Mouse (Mus musculus) MEL (cell line): ENCODE measurements around the gene Ncam2. TPM values are rescaled to one million over a fixed set of nuclear protein-coding genes. Genes with fewer than 3 reads are reported as not detected.

Experiments
- DNase-seq: peaks from one replicate; pipeline ENCODE4 v3.0.0; 2011; ENCODE audit warnings: low read depth, low spot score
- H3K27ac ChIP-seq: 2 replicates; pipeline ENCODE4 v1.5.1; 2012; ENCODE audit warnings: low read depth, mild to moderate bottlenecking, control low read depth, low read length, moderate library complexity; ENCODE audit not compliant: control insufficient read depth
- H3K27me3 ChIP-seq, 2 experiments: fragments of 150-350 bp in 1 of 2; sonication (generic) in 1 of 2; 2 replicates each; pipeline ENCODE4 v1.6.1; 2012; ENCODE audit warnings: low read length in 2 of 2, mild to moderate bottlenecking in 2 of 2, improper control_type of control experiment in 1 of 2, moderate library complexity in 1 of 2; ENCODE audit not compliant: insufficient read depth in 2 of 2, control insufficient read depth in 1 of 2
- H3K36me3 ChIP-seq, 2 experiments: 2 replicates each; pipeline ENCODE4 v1.6.1; 2012 to 2014; ENCODE audit warnings: low read length in 2 of 2, improper control_type of control experiment in 1 of 2, inconsistent platforms in 1 of 2, mild to moderate bottlenecking in 1 of 2; ENCODE audit not compliant: insufficient read depth in 2 of 2, control insufficient read depth in 1 of 2
- H3K4me1 ChIP-seq, 2 experiments: fragments of 150-350 bp in 1 of 2; sonication (generic) in 1 of 2; 2 replicates each; pipeline ENCODE4 v1.6.1; 2012; ENCODE audit warnings: low read length in 2 of 2, improper control_type of control experiment in 1 of 2, mild to moderate bottlenecking in 1 of 2; ENCODE audit not compliant: insufficient read depth in 2 of 2, control insufficient read depth in 1 of 2
- H3K4me3 ChIP-seq, 2 experiments: fragments of 150-350 bp in 1 of 2; sonication (generic) in 1 of 2; 2 replicates each; pipeline ENCODE4 v1.5.1; 2012; ENCODE audit warnings: low read depth in 2 of 2, low read length in 2 of 2, mild to moderate bottlenecking in 2 of 2, moderate library complexity in 2 of 2, control low read depth in 1 of 2, improper control_type of control experiment in 1 of 2; ENCODE audit not compliant: control insufficient read depth in 1 of 2, insufficient read depth in 1 of 2
- H3K79me2 ChIP-seq: 2 replicates; pipeline ENCODE4 v1.6.1; 2012; ENCODE audit warnings: mild to moderate bottlenecking, low read length, moderate library complexity; ENCODE audit not compliant: control insufficient read depth, poor library complexity, insufficient read depth
- H3K9ac ChIP-seq: 2 replicates; pipeline ENCODE4 v1.6.1; 2012; ENCODE audit warnings: low read depth, mild to moderate bottlenecking, control low read depth, low read length, moderate library complexity; ENCODE audit not compliant: control insufficient read depth, poor library complexity, severe bottlenecking
- H3K9me3 ChIP-seq: fragments of 150-350 bp; sonication (generic); replicated peaks from 2 replicates; pipeline ENCODE4 v1.6.1; 2012; ENCODE audit warnings: mild to moderate bottlenecking, low read length, improper control_type of control experiment, moderate library complexity; ENCODE audit not compliant: insufficient read depth
- BHLHE40 ChIP-seq: IDR thresholded peaks from 2 replicates; pipeline ENCODE4 v1.6.1; 2012; ENCODE audit warnings: low read depth, mild to moderate bottlenecking, inconsistent platforms, low read length, improper control_type of control experiment, borderline replicate concordance
- CHD1 ChIP-seq: IDR thresholded peaks from 2 replicates; pipeline ENCODE4 v1.6.1; 2012; ENCODE audit warnings: low read depth, mild to moderate bottlenecking, inconsistent platforms, low read length, improper control_type of control experiment
- CHD2 ChIP-seq: IDR thresholded peaks from 2 replicates; pipeline ENCODE4 v1.6.1; 2011; ENCODE audit warnings: low read length, improper control_type of control experiment
- CTCF ChIP-seq, 3 experiments: IDR thresholded peaks in 2 of 3; conservative IDR thresholded peaks in 1 of 3; 2 replicates each; pipeline ENCODE4 v1.5.1; 2011 to 2012; ENCODE audit warnings: low read length in 3 of 3, low read depth in 2 of 3, mild to moderate bottlenecking in 2 of 3, improper control_type of control experiment in 1 of 3, inconsistent platforms in 1 of 3, mixed read lengths in 1 of 3, moderate library complexity in 1 of 3; ENCODE audit not compliant: control insufficient read depth in 1 of 3, insufficient read depth in 1 of 3, poor library complexity in 1 of 3, severe bottlenecking in 1 of 3
- E2F4 ChIP-seq: IDR thresholded peaks from 2 replicates; pipeline ENCODE4 v1.6.1; 2011; ENCODE audit warnings: low read depth, low read length, improper control_type of control experiment, borderline replicate concordance
- ETS1 ChIP-seq: IDR thresholded peaks from 2 replicates; pipeline ENCODE4 v1.6.1; 2012; ENCODE audit warnings: low read depth, mild to moderate bottlenecking, inconsistent platforms, low read length, improper control_type of control experiment, moderate library complexity
- GABPA ChIP-seq: IDR thresholded peaks from 2 replicates; pipeline ENCODE4 v1.6.1; 2012; ENCODE audit warnings: low read depth, mild to moderate bottlenecking, inconsistent platforms, low read length, improper control_type of control experiment, moderate library complexity
- JUND ChIP-seq: IDR thresholded peaks from 2 replicates; pipeline ENCODE4 v1.6.1; 2011; ENCODE audit warnings: low read depth, mild to moderate bottlenecking, improper control_type of control experiment, low read length
- MAFK ChIP-seq: IDR thresholded peaks from 2 replicates; pipeline ENCODE4 v1.6.1; 2011; ENCODE audit warnings: low read depth, mild to moderate bottlenecking, low read length, improper control_type of control experiment, borderline replicate concordance
- MAX ChIP-seq: IDR thresholded peaks from 2 replicates; pipeline ENCODE4 v1.6.1; 2011; ENCODE audit warnings: low read length, improper control_type of control experiment
- MAZ ChIP-seq: IDR thresholded peaks from 2 replicates; pipeline ENCODE4 v1.6.1; 2012; ENCODE audit warnings: low read depth, mild to moderate bottlenecking, inconsistent platforms, low read length, improper control_type of control experiment
- MEF2A ChIP-seq: IDR thresholded peaks from 2 replicates; pipeline ENCODE4 v1.6.1; 2014; ENCODE audit warnings: low read depth, mild to moderate bottlenecking, inconsistent platforms, low read length, improper control_type of control experiment; ENCODE audit not compliant: poor library complexity, insufficient replicate concordance, severe bottlenecking; ENCODE audit errors: extremely low read depth
- MXI1 ChIP-seq: IDR thresholded peaks from 2 replicates; pipeline ENCODE4 v1.6.1; 2011; ENCODE audit warnings: mild to moderate bottlenecking, low read depth, low read length, improper control_type of control experiment
- MYB ChIP-seq: IDR thresholded peaks from 2 replicates; pipeline ENCODE4 v1.6.1; 2011; ENCODE audit warnings: mild to moderate bottlenecking, low read depth, low read length, improper control_type of control experiment
- MYC ChIP-seq: IDR thresholded peaks from 2 replicates; pipeline ENCODE4 v1.6.1; 2011; ENCODE audit warnings: low read depth, mild to moderate bottlenecking, low read length, improper control_type of control experiment, moderate library complexity
- NRF1 ChIP-seq: IDR thresholded peaks from 2 replicates; pipeline ENCODE4 v1.6.1; 2014; ENCODE audit warnings: low read depth, mild to moderate bottlenecking, inconsistent platforms, low read length, improper control_type of control experiment, moderate library complexity; ENCODE audit not compliant: poor library complexity, insufficient read depth, severe bottlenecking
- POLR2A ChIP-seq, 2 experiments: IDR thresholded peaks; 2 replicates each; pipeline ENCODE4 v1.6.1; 2011 to 2012; ENCODE audit warnings: low read length in 2 of 2, mild to moderate bottlenecking in 2 of 2, control low read depth in 1 of 2, improper control_type of control experiment in 1 of 2, low read depth in 1 of 2, moderate library complexity in 1 of 2; ENCODE audit not compliant: control insufficient read depth in 1 of 2, insufficient read depth in 1 of 2, poor library complexity in 1 of 2
- POLR2AphosphoS5 ChIP-seq: IDR thresholded peaks from 2 replicates; pipeline ENCODE4 v1.6.1; 2012; ENCODE audit warnings: low read depth, borderline replicate concordance, mild to moderate bottlenecking, inconsistent platforms, low read length, moderate library complexity, mixed read lengths
- SIN3A ChIP-seq: IDR thresholded peaks from 2 replicates; pipeline ENCODE4 v1.6.1; 2012; ENCODE audit warnings: low read length, improper control_type of control experiment, inconsistent platforms
- SMC3 ChIP-seq: IDR thresholded peaks from 2 replicates; pipeline ENCODE4 v1.6.1; 2011; ENCODE audit warnings: low read depth, low read length, improper control_type of control experiment
- TAL1 ChIP-seq: IDR thresholded peaks from 2 replicates; pipeline ENCODE4 v1.6.1; 2012; ENCODE audit warnings: mild to moderate bottlenecking, inconsistent platforms, low read length, moderate library complexity, mixed read lengths
- TBP ChIP-seq: IDR thresholded peaks from 2 replicates; pipeline ENCODE4 v1.8.0; 2011; ENCODE audit warnings: low read depth, low read length, improper control_type of control experiment
- USF1 ChIP-seq: IDR thresholded peaks from 2 replicates; pipeline ENCODE4 v1.6.1; 2014; ENCODE audit warnings: low read depth, mild to moderate bottlenecking, inconsistent platforms, low read length, improper control_type of control experiment, moderate library complexity
- ZKSCAN1 ChIP-seq: IDR thresholded peaks from 2 replicates; pipeline ENCODE4 v1.6.1; 2012; ENCODE audit warnings: low read depth, mild to moderate bottlenecking, inconsistent platforms, low read length, improper control_type of control experiment, moderate library complexity
- polyA plus RNA-seq, 2 experiments: library from polyadenylated mRNA; stranded (reverse) in 1 of 2; unstranded in 1 of 2; fragments of >175 nt in 1 of 2; fragments of >200 nt in 1 of 2; gene quantifications; 2 replicates each; pipeline versions ENCODE4 v1.2.1 to v1.2.4; 2012; ENCODE audit warnings: low replicate concordance in 2 of 2, low read depth in 1 of 2; ENCODE audit not compliant: insufficient read length in 2 of 2, insufficient read depth in 1 of 2, missing spikeins in 1 of 2
- total RNA-seq: library from RNA; depleted of rRNA; stranded (reverse); fragments of 300-350 nt; gene quantifications from 2 replicates; pipeline ENCODE4 v1.2.3, GENCODE M21; 2012

Ncam2 gene
- total and polyA plus RNA-seq, 3 experiments: not detected

DNA sequence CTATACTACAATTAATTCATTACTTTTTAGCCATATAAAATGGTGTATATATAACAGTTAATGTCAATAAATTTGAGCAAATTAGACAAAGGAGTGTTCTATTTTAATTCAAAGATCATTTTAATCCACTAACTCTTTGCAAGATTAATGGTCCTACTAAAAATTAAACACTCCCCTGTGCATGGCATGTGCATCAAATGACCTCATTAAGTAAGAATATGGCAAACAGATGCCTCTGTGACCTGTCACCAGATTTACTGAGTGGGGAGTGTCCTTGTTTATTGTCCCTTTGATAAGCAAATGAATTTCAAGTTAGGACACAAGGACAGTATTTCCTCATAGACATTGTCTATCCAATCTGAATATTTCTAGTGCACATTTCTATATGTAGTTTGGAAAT is 54.4 kb downstream of the Ncam2 start:
- TF ChIP-seq ZKSCAN1 (no peak), TBP (no peak), MYB (no peak), BHLHE40 (no peak), USF1 (no peak), MAX (no peak), MYC (no peak), JUND (no peak), CHD2 (no peak), CTCF (IDR thresholded peaks at IDR 0.05 in 2 of 3, conservative IDR thresholded peaks at IDR 0.05 in 1 of 3; ENCODE audit: control insufficient read depth in 1 of 3, insufficient read depth in 1 of 3, low read depth in 2 of 3, low read length in 3 of 3, poor library complexity in 1 of 3, severe bottlenecking in 1 of 3) (no peak), NRF1 (no peak), SIN3A (no peak), E2F4 (no peak), MAFK (no peak)
- no peaks in the 10 kb centered on the region for H3K4me1 ChIP-seq
- no peak overlapping the region for H3K9ac ChIP-seq
- H3K79me2 ChIP-seq: no peaks in the 10 kb centered on the region
- no peak overlapping the region for H3K4me3 ChIP-seq
- no peaks in the 10 kb centered on the region for H3K36me3 ChIP-seq
- H3K27ac ChIP-seq: no peak overlapping the region
- H3K27me3 ChIP-seq: no peaks in the 10 kb centered on the region
- no peak for DNase-seq
- H3K9me3 ChIP-seq: no peaks in the 10 kb centered on the region

DNA sequence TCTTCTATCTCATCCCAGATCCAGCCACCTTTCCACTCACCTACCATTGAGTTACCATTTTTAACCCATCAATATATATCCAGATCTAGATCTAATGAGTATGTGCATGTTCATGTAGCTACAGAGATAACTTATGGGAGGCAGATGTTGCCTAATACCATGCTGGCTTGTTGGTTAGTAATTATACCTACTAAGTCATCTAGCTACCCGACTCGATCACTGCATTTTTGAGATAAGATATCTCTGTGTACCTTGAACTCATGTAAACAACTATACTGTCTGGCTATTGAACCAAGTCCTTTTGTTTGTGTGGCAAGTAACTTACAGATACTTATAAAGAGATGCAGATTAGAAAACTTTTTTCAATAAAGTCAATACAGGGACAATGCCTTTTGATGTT is 59.9 kb downstream of the Ncam2 start:
- DNase-seq: no peak
- Histone ChIP-seq H3K27ac (no peak overlapping the region), H3K4me3 (no peak overlapping the region), H3K9ac (no peak overlapping the region), H3K4me1 (no peaks in the 10 kb centered on the region), H3K27me3 (no peaks in the 10 kb centered on the region), H3K79me2 (no peaks in the 10 kb centered on the region), H3K9me3 (no peaks in the 10 kb centered on the region), H3K36me3 (no peaks in the 10 kb centered on the region)
- TF ChIP-seq GABPA: no peak
- TF ChIP-seq POLR2AphosphoS5: no peak
- no peak for TF ChIP-seq MXI1
- TF ChIP-seq MAZ: no peak
- TF ChIP-seq POLR2A (IDR thresholded peaks at IDR 0.05; ENCODE audit: control insufficient read depth in 1 of 2, insufficient read depth in 1 of 2, low read depth in 1 of 2, low read length in 2 of 2, poor library complexity in 1 of 2): no peak
- no peak for TF ChIP-seq SMC3
- no peak for TF ChIP-seq JUND
- no peak for TF ChIP-seq MEF2A
- no peak for TF ChIP-seq CHD1
- no peak for TF ChIP-seq TAL1
- no peak for TF ChIP-seq MAX
- no peak for TF ChIP-seq ETS1
- no peak for TF ChIP-seq NRF1
